Mouse (Mus musculus): ENCODE measurements around the gene Txnrd2.

Gene Txnrd2

DNA sequence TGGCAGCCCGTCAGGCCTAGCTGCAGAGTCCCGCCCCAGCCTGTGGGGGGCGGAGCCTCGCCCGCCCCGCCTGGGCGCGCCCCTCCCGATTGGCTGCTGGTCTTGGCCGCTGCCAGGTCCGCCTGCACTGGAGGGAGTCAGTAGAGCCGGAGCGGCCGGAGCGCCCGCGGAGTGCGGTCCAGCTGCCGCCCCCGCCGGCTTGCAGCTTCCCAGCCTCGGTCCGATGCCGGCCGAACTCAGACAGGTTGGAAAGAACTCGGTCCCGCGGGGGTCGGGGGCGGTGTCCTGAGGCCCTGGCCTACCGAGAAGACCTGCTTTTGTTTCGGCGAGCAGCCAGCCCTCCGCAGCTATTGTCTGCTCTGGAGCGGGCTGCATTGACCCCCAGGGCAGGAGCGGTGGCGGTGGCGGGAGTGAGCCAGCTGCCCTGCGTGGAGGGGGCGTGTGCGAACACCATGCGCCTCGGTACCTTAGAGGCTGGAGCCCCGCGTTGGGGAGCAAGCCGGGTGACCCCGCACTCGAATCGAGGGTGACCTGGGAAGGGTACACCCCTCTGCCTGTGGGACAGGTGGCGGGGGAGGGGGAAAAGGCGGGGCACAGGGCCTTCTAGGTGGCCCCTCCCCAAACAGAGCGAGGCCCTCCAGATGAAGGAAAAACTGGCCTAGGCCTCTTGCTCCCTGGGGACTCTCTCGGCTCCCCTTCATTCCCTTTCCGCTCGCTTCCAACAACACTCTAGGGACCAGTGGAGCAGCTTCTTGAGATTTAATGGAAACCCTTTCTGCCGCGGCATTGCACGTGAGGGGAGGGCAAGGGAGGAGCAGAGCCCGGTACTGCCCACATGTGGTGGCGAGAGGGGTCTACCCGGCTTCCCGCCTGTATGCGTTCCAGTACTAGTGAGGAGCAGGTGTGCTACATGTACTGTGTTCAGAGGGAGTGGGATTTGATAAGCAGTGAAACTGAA is 33.4 kb upstream of the Txnrd2 start:
- DNase-seq (ENCODE audit: extremely low spot score, low read depth, low spot score), result peak; percentile 50

DNA sequence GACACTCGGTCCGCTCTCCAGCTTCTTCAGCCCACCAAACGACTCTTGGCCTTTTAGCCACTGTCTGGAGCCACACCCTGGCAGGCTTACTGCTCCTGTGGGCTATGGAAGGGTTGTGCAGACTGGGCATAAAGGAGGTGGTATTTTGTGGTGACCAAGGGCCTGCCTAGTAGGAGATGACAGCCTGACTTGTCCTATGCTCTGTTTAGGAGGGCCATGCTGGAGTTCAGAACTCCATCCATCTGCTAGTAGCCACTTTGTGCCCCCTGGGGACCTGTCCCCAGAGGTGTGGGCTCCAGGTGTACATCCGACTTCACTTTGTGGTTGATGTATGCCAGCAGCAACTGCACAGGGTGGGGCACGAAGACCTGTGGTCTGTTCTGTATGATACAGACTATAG is 32.6 kb upstream of the Txnrd2 start:
- DNase-seq (ENCODE audit: extremely low spot score, low read depth, low spot score), result no peak

DNA sequence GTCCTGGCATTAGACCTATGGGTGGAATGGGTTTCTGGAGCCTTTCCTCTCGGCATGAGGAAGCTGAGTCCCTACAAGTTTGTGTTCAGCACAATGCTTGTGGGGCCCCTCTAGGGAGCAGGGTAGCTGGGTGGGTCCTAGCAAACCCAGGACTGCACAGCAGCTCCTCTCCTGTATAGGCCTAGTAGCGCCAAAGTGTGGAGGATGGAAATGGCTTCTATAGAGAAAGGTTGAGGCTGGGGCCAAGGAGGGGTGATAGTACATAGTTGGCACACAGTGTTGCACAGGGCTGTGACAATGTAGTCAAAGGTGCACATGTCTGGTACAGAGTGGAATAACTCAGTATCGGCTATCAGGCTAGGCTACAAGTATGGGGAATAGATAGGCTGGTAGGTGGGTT is 32.1 kb upstream of the Txnrd2 start:
- DNase-seq (ENCODE audit: extremely low spot score, low read depth, low spot score), result no peak

DNA sequence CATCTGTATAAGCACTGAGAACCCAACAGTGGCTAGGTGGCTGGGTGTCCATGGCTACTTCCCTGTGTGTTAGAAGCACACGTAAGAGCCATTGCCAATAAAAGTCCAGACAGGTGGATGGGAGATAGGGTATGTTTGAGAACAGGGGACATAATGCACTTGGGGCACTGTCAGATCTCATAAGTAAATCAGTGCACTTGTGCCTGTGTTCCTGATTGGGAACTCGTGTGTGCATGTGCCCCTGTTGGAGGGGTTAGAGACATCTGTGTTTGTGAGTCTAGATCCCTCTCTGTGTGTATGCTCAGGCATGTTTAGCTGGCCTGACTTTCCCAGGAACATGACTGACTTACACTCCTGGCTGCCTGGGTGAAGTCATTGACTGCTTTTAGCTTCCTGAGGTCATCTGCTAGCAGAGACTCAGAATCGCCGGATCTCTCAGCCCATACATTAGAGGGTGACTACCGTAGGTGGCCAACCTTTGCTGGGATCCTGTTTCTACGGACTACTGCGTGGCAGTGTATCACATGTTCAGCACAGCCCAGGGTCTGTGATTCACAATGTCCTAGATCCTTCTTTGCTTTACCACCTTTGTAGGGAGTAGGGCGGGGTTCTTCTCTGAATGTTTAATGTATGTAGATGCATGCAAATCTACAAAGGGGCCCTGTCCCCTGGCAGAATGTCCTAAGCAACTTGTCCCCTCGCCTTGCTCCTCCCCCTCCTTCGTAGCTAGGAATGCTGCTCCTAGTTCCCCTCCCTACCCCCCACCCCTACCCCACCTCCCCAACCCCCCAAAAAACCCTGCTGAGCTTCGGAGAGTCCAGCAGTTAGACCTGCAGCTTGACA is 31.2 kb upstream of the Txnrd2 start:
- DNase-seq (ENCODE audit: extremely low spot score, low read depth, low spot score), result no peak

DNA sequence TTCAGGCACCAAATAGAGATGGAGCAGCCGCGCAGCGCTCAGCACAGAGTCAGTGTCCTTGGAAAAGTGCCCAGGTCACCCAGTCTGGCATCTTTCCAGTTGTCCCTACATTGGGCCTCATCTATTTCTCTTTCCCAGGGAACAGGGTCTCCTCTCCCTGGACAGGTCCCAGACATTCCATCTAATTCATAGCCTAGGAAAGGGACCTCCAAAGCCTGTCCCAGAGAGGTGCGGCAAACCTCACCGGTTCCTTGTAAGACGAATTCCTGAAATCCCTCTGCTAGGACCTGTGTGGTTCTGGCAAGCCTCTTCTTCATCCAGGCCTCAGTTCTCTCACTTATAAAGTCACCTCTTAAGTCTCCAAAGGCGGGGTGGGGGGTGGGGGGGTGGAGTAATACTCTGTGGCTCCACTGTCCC is 30.6 kb upstream of the Txnrd2 start:
- no peak for DNase-seq (ENCODE audit: extremely low spot score, low read depth, low spot score)

DNA sequence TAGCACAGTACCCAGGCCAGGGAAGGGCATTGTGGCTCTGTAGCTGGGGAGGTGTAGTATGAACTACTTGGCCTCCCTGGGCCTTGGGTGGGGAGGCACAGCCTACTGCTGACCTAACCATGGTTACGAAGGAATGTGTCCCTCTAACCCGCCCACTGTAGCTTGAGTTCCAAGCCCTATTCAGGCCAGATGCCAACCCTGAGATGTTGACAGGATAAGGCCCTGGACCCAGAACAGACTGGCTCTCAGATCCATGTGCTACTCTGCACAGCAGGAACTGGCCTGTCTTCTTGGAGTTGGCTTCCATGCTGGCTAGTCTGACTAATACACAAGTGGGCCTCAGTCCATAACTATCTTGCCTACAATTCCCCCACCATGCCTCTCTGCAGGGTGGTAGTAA is 30.0 kb upstream of the Txnrd2 start:
- DNase-seq (ENCODE audit: extremely low spot score, low read depth, low spot score), result no peak

DNA sequence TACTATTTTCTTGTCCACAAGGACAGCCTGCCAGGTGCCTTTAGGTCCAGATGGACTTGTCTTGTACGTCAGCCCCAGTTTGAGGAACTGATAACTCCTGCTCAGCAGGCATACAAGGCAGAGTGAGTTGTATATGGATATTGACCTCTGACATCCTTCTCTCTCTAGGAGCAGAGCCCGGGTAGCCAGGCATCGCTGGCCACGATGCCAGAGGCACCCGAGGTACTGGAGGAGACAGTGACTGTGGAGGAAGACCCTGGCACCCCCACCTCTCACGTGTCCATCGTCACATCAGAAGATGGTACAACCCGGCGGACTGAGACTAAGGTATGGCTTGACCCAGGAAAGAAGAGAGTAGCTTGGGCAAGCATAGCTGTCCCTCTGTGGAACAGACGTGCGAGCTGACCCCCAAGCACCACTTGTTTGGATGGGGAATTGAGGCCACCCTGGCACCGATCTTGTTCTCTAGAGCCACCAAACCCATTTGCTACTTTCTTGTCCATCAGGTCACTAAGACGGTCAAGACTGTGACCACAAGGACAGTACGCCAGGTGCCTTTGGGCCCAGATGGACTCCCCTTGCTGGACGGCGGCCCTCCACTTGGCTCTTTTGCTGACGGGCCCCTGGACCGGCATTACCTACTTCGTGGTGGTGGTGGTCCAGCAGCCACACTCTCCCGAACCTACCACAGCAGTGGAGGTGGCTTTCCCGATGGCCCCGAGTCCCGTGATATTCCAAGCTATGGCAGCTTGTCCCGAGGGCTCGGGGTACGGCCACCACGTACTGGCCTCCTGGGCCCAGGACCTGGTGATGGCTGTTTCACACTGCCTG is 29.2 kb upstream of the Txnrd2 start:
- no peak for DNase-seq (ENCODE audit: extremely low spot score, low read depth, low spot score)

DNA sequence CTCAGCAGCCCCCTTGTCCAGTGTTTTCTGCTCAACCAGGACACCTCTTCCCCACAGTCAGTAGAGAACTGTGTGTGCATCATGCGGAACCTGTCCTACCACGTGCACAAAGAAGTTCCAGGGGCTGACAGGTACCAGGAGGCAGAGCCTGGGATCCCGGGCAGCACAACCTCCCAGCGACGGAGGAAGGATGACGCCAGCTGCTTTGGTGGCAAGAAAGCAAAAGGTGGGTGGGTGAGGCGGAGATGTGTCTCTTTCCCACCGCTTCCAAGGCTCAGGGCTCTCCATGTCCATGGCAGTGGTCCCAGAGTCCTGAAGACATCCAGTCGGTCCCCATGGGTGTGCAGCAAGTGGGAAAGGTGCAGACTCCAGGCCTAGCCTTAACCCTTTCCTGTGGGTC is 26.2 kb upstream of the Txnrd2 start:
- DNase-seq (ENCODE audit: extremely low spot score, low read depth, low spot score), result no peak

DNA sequence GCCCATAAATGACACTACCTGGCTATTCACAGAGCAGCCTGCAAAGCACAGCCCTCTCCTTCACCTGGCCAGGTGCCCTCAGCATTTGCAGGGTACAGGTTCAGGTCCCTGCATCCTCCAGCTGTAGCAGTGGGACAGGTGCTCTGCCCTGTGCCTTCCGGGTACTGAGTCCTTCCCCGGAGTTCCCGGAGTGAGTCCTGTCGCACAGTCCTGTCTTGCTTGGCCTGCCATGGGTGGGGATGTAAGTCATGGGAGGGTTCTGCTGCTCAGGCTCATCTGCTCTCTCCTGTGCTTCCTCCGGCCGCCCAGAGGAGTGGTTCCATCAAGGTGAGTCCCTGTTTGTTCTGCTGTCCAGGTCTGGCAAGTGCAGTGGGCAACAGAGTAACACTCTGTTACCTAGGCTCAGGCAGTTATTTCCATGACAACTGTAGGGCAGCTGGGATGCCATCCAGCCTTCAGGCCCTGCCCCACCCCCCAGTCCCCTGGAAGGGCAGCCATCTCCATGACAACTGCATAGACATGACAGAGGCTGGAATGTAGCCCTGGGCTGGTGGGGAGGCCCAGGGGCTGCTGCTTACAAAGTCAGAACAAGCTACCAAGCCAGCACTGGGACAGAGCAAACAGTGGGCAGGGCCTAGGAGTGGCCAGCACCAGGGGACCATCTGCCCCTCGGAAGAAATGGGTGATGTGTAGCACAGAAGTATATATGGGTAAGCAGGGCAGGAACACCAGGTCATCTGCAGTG is 25.5 kb upstream of the Txnrd2 start:
- no peak for DNase-seq (ENCODE audit: extremely low spot score, low read depth, low spot score)

DNA sequence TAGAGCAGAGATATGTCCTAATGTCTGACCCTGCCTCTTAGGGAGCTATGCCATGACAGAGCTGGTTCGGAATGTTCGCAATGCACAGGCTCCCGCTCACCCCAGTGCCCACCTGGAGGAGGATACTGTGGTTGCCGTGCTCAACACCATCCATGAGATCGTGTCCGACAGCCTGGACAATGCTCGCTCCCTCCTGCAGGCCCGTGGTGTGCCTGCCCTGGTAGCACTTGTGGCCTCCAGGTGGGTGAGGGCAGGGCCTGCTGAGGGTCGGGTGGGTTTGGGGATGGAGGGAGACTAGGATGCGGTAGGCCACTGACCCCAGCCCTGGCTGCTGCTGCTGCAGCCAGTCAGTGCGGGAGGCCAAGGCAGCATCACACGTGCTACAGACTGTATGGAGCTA is 22.9 kb upstream of the Txnrd2 start:
- DNase-seq (ENCODE audit: extremely low spot score, low read depth, low spot score), result no peak

DNA sequence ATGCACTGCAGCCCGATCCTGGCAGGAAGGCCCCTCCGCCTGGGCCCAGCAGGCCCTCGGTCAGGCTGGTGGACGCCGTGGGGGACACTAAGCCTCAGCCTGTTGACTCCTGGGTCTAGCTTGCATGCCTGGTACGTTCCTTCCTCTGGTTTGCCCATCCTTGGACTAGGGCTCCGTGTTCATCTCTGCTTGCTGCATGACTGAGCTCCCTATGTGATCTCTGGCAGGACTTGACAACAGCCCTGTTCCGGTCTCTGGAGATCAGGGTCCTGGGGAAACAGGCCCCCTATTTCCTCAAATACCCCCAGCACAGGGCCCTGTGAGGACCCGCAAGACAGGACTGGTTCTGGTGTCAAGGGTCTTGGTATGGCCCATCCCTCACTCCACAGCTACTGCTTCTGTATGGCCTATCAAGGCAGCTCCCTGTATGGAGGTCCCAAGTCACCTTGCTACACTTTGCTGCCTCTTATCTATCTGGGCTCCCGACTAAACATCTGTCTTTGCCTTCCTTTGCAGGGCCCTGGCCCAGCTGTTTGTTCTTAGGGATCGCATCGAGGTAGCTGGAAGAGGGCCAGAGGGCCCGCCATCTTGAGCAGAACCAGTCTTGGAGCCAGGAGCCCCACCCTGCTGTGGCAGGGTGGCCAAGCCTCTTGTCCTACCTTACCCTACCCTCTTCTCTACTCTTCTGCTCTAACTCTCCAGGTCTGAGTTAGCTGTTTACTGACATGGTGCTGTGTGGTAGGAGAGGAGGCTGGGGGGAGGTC is 20.9 kb upstream of the Txnrd2 start:
- no peak for DNase-seq (ENCODE audit: extremely low spot score, low read depth, low spot score)

DNA sequence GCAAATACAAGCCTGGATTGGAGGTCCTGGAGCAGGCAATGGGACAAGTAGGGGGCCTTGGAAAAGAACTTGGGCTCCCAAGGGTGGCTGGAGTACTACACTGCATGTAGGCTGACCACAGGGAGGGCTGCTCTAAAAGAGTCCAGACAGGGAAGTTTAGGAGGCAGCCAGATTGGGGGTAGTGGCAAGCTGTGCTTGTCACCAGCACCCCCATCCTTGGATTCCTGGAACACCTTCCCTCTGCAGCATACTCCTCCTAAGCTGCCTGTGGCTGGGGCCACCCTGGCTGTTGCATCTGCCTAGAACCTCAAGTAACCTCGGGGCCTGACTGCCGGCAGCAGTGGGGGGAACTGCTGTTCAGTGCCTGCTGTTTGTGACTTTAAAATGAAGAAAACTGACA is 20.3 kb upstream of the Txnrd2 start:
- DNase-seq (ENCODE audit: extremely low spot score, low read depth, low spot score), result no peak

DNA sequence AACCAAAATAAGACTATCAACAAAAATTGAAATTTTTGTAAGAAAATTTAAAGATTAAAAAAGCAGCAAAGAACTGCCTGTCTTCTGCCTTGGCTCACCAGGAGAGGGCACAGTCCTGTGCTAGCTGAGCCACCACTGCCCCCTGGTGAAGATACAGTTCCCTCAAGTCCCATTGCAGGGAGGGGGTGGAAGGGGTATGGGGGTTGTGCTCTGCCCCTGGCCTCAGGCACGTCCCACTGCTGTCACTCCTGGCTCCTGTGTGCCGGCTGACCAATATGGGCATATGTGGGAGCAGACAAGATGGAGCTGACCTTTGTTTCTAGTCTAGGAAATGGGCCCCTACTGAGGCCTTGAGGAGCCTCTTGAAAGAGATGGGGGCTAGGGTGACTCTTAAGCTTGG is 19.9 kb upstream of the Txnrd2 start:
- DNase-seq (ENCODE audit: extremely low spot score, low read depth, low spot score), result no peak

DNA sequence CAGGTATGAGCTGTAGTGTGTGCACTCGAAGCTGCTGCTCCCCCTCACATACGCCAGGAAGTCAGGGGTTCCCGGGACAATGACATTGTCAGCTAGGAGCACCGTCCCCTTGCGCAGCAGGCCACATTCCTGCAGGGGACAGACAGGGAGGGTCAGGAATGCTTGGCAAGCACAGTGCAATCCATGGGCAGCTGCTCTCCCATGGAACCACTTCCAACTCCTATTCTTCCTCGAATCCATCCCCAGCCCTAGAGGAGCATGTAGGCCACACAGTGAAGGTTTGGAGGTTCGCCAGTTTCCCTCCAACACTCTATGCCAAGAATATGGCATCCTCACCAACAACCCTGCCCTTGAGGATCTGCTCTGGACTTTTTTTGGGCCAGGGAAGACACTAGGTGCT is 18.3 kb upstream of the Txnrd2 start:
- DNase-seq (ENCODE audit: extremely low spot score, low read depth, low spot score), result no peak

DNA sequence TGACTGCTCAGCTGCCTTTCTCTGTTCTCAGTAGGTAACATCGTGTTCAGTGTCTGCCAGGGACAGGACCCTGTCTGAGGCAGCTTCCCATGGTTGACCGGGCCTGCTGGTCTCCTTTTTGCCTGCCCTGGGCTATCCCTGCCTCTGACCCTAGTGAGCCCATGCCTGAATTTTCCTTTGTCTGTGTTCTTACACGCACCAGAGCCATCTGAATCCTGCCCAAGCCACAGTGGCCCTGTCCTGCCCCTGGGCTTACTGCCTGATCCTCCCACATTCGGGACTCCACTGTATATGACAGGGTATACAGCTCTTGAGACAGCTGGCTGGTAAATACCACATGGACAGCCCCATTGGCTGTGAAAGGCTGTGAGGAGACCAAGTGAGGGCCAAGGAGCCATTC is 16.4 kb upstream of the Txnrd2 start:
- no peak for DNase-seq (ENCODE audit: extremely low spot score, low read depth, low spot score)

DNA sequence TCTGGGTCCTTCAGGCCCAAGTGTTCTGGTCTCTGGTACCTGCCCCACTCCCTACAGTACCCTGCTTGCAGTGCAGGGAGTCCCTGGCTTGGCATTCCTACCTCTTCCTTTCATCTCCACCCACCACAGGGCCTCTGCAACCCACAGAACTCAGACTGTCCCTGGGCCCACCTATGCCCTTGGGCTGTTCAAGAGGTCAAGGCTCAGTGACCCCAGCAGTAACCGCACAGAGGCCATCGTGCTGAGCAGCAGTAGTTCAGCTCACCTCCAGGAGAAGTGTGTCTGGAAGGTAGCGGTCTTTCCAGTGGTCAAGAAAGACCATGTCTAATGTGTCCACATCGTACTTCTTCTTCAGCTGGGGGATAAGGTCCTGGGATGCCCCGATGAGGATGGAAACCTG is 15.8 kb upstream of the Txnrd2 start:
- DNase-seq (ENCODE audit: extremely low spot score, low read depth, low spot score), result no peak

DNA sequence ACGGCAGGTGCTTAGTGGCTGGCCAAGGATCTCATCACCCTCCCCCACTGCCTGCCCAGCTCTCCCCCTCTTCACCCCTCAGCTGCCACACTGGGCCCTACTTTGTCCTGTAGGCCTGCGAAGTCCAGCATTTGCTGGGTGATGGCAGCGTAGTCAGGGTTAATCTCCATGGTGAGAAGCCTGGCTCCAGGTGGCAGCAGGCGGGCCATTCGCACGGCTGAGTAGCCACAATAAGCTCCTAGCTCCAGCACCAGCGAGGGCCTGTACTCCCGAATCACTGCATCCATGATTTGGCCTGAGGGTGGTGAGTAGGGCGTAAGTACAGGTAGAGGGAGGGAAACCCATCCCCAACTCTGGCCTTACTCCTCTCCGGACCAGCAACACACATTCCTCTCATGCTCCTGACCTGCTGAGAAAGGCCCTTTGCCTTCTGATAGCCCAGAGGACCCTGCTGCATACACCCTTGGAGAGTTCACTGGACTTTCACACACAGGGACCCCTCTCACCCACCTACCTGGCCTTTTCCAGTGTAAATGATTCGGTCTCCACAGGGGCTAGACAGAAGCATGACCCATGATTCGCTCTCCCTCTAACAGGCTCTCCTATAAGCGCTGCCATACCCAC is 15.0 kb upstream of the Txnrd2 start:
- DNase-seq (ENCODE audit: extremely low spot score, low read depth, low spot score), result no peak

DNA sequence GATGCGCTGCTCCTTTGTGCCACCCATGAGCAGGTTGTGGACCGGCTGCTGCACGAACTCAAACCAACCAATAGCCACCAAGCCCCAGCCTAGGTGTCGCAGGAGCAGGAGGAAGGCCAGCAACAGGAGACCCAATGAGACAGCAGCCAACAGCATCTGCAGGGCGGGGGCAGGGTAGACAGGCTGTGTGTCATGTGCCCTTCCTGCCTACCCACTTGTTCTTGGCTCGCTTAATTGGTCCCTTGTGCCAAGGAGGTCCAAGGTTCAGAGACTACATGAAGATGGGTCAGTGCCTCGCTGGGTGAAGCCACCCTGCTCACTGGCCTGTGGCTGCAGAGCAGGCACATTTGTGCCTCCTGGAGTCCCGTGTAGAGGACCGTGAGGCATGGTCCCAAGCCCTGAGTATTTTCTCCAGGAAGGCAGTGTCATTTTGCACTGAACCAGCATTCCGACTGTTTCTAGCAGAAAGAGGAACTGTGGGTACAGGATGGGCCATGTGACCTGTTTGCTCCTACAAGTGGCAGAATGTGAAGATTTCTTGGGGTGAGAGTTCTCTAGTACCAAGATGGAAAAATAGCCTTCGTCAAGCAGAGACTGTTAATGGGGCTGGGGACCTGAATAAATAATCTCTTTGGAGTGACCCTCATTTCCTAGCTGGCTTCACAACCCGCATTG is 14.2 kb upstream of the Txnrd2 start:
- DNase-seq (ENCODE audit: extremely low spot score, low read depth, low spot score), result no peak
